In the genomic region with DNA sequence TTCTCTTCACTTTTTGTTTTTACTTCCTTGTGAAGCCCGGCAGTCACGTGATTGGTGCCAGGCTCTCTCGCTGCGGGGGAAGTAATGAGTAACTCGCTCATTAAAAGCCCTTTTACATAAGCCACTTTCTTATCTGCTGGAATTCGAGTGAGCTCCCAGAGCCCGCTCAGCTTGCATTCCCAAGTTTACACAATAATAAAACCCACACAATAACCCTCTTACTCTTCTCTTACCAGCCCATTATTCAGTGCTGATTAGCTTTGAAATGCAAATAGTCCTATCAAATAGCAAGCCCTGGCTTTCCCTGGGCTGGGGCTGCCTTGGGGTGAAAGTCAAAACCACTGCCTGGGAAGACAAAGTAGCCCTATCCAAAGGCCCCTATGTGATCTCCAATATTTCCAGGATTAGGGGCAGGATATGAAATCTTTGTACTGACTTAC, we compare ENCODE assay signal across 9 mouse cellular contexts. TPM values are rescaled to one million over a fixed set of nuclear protein-coding genes. Genes with fewer than 3 reads are reported as not detected.
DNase-seq lines count a peak whose midpoint lies in the region; ATAC-seq and TF ChIP-seq lines count a peak whose summit lies in the region.
"Had no signal": no experiment of that assay in that cellular context is flagged by ENCODE, and none has a peak within 500 bp of the region (broad histone marks: within the 10 kb centered on the region; RNA-seq: fewer than 3 reads in every experiment).

No protein-coding gene starts in this region.

- no peak for TF ChIP-seq CTCF in small intestine, adult 2 months (IDR thresholded peaks at IDR 0.05; ENCODE audit: extremely low read depth, insufficient read length, insufficient replicate concordance, low read depth, low read length)

- ATAC-seq in common myeloid progenitor, adult 5-6 weeks (replicated peaks; ENCODE audit: low read depth, poor library complexity, severe bottlenecking): peak; percentile 74
- peak; percentile 49 for ATAC-seq in granulocyte monocyte progenitor cell, adult 5-6 weeks (replicated peaks; ENCODE audit: poor library complexity, severe bottlenecking)
- ATAC-seq in intestine, embryonic 15.5 days: peak; percentile 78
- peak; percentile 81 for ATAC-seq in megakaryocyte-erythroid progenitor cell, adult 5-6 weeks (replicated peaks; ENCODE audit: low FRiP score, low TSS enrichment, poor library complexity, severe bottlenecking)

- H3K27me3 ChIP-seq in intestine, embryonic 15.5 days (replicated peaks): no peaks in the 10 kb centered on the region
- no peaks in the 10 kb centered on the region for H3K27me3 ChIP-seq in small intestine, adult 2 months (ENCODE audit: control insufficient read depth, insufficient read depth, low read length)

- peak overlapping the region; percentile 68 for H3K4me2 ChIP-seq in intestine, embryonic 15.5 days (replicated peaks)

- TF ChIP-seq POLR2A in small intestine, adult 2 months (IDR thresholded peaks at IDR 0.05; ENCODE audit: low read depth, low read length): no peak

- peak overlapping the region; percentile 87 for H3K27ac ChIP-seq in intestine, embryonic 15.5 days
- H3K27ac ChIP-seq in small intestine, adult 2 months (ENCODE audit: insufficient read depth, low read depth, low read length): peak overlapping the region; percentile 94

- H3K4me1 ChIP-seq in intestine, embryonic 15.5 days (replicated peaks): peaks cover 7% of the 10 kb centered on the region; the same call in 1 of the 2 replicates
- peaks cover 26% of the 10 kb centered on the region; the same call in 1 of the 2 replicates for H3K4me1 ChIP-seq in small intestine, adult 2 months (ENCODE audit: control insufficient read depth, insufficient read depth, insufficient read length, low read length)

- no peaks in the 10 kb centered on the region for H3K9me3 ChIP-seq in intestine, embryonic 15.5 days

- peak overlapping the region; percentile 34 for H3K4me3 ChIP-seq in intestine, embryonic 15.5 days (replicated peaks)
- no peak overlapping the region for H3K4me3 ChIP-seq in small intestine, adult 2 months (ENCODE audit: low read depth, low read length)

- no peaks in the 10 kb centered on the region for H3K36me3 ChIP-seq in intestine, embryonic 15.5 days
- no peaks in the 10 kb centered on the region for H3K36me3 ChIP-seq in small intestine, adult 2 months (ENCODE audit: control insufficient read depth, insufficient read depth, low read length)
- H3K36me3 ChIP-seq: G1E had no signal

- peak overlapping the region; percentile 37 for H3K9ac ChIP-seq in intestine, embryonic 15.5 days

- WGBS in intestine, embryonic 15.5 days: under 1% methylated on average over 7 of the region's 7 CpGs
- 1% methylated on average over 7 of the region's 7 CpGs for WGBS in small intestine, adult 2 months

- DNase-seq in left cerebral cortex, adult 18-20 months (ENCODE audit: low spot score in 2 of 2): peak; percentile 44 to 51
- no peak for DNase-seq in left cerebral cortex, adult 11 months (ENCODE audit: low spot score)
- DNase-seq in left cerebral cortex, postnatal 4 days: peak; percentile 22

- intact Hi-C loops in left cerebral cortex, postnatal 4 days (cut with DNase I): no loop called here

RNA-seq across cellular contexts. Expression of gene Cxadr, which starts 36.1 kb away (rescaled TPM):
- total RNA-seq in left cerebral cortex, adult 18-20 months (2021): 10 to 100 TPM; 22.0 to 26.8 TPM
- 0.32 TPM in 1 of 2 replicates, not detected in the other for total RNA-seq in common myeloid progenitor, adult 5-6 weeks (2017)
- total RNA-seq in granulocyte monocyte progenitor cell, adult 5-6 weeks (2014; fragmentation: Nextera tagmentation): 0.41 and 4.8 TPM in 2 replicates
- 0.98 and 1.2 TPM in 2 replicates for total RNA-seq in granulocyte monocyte progenitor cell, adult 5-6 weeks (2017)
- polyA plus RNA-seq in intestine, embryonic 15.5 days (2015; fragmentation: Nextera tagmentation; extraction: Ambion mirVana): 50.6 and 53.7 TPM in 2 replicates
- total RNA-seq in left cerebral cortex, postnatal 4 days (2021): 100 to 1,000 TPM; 293 to 303 TPM
- 0.48 and 1.6 TPM in 2 replicates for total RNA-seq in megakaryocyte-erythroid progenitor cell, adult 5-6 weeks (2014; fragmentation: Nextera tagmentation)
- total RNA-seq in megakaryocyte-erythroid progenitor cell, adult 5-6 weeks (2017): 0.04 TPM in 1 of 2 replicates, not detected in the other
- 22.5 and 75.9 TPM in 2 replicates for polyA plus RNA-seq in small intestine, adult 2 months (2012; rRNA removed)
- polyA plus RNA-seq: G1E had no signal

Comparison
In these comparisons a context has a peak if more than half of its experiments do, and no peak if none do; other contexts are left out.
1. RNA of gene Cxadr, which starts 36.1 kb away (total RNA-seq): 293 to 303 TPM in left cerebral cortex, postnatal 4 days; 22.0 to 26.8 TPM in left cerebral cortex, adult 18-20 months, 0.41 to 4.8 TPM in granulocyte monocyte progenitor cell, adult 5-6 weeks, 0.04 to 1.6 TPM in megakaryocyte-erythroid progenitor cell, adult 5-6 weeks and 0.32 TPM in common myeloid progenitor, adult 5-6 weeks; every median in the first group is over 10 times any median in the second.
2. Peak in every context shown above with its lines, with median percentiles within 50 percentile points of each other: ATAC-seq.